Mouse (Mus musculus): ENCODE results near the gene Abhd4. TPM values are rescaled to one million over a fixed set of nuclear protein-coding genes. Genes with fewer than 3 reads are reported as not detected.
A peak's percentile ranks its signal among the peaks of the same experiment; 100 is the strongest.
"Not testable (repeated sequence)": the region's sequence is repeated elsewhere in the genome, so short reads cannot be mapped to it uniquely, and the experiment has no call there.

The Abhd4 gene
- polyA plus RNA-seq, 1 experiment from 2014 or later: 66.3 TPM

DNA sequence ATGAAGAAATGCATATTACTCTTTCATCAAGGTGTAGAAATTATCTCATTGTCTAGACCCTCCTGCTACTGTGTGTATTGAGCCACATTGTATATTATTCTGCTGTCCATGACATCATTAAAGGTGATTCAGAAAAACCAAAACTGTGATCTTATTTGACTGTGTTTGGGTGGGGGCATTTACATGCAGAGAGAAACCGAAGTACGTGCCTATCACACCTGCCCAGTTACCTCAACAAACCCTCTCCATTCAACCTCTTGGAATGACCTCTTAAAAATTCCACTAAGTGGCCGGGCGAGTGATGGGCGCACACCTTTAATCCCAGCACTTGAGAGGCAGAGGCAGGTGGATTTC is 29.9 kb upstream of the Abhd4 start:
- Histone ChIP-seq H3K36me3 (no peaks in the 10 kb centered on the region), H3K9me3 (no peaks in the 10 kb centered on the region), H3K9ac (no peak overlapping the region), H3K4me1 (replicated peaks) (peaks cover 25% of the 10 kb centered on the region), H3K4me3 (no peak overlapping the region), H3K27ac (replicated peaks) (no peak overlapping the region), H3K4me2 (no peak overlapping the region), H3K27me3 (no peaks in the 10 kb centered on the region)
- no peak for ATAC-seq (ENCODE audit: low FRiP score, low read depth)
- WGBS: 90% methylated on average over 5 of the region's 5 CpGs

DNA sequence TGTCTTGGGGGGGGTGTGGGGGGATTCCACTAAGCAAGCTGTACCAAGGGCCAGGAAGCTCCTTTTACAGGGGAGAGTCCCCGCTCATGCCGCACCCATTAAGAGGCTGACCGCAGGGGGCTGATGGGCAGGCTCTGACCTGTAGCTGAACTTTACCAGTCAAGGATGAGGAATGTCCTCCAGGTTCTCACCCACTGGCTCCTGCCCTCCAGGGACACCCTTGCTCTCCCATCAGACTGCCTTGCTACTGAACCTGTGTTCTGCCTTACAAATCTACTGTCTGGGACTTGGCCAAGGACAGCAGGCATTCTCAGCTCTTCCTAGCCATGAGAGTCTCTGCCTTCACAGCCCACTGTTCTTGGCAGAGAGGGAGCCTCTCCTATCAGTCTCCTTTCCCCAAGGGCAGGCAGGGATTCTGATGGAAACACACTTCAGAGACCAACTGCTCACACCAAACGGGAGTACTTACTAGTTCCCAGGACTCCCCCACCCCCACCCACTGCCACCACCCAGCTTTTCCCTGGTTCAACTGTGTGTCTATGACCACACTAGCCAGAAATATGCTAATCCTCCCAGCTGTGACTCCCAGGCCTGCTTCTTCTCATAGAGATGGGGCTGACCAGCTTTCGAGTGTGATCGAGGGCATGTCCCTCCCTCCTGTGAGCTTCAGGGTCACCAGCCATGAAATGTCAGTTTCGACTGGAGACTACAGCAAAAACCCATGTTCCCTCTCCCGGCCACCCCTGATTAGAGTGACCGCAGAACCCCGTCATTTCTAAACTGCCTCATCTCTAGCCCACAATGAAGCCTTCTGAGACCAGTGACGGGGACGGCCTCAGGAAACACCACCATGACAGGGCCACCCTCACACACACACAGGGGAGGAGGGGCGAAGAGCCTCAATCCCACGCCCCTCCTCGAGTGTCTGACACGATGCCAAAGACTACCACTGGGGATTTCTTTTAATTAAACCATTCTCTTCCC is 29.2 kb upstream of the Abhd4 start:
- 41% methylated on average over 16 of the region's 16 CpGs for WGBS
- Histone ChIP-seq H3K9me3 (no peaks in the 10 kb centered on the region), H3K4me1 (replicated peaks) (peaks cover 25% of the 10 kb centered on the region), H3K4me2 (no peak overlapping the region), H3K27ac (replicated peaks) (peak overlapping the region; percentile 36), H3K4me3 (no peak overlapping the region), H3K9ac (no peak overlapping the region), H3K36me3 (no peaks in the 10 kb centered on the region), H3K27me3 (no peaks in the 10 kb centered on the region)
- peak; percentile 27; the same call in 1 of the 2 replicates for ATAC-seq (ENCODE audit: low FRiP score, low read depth)

DNA sequence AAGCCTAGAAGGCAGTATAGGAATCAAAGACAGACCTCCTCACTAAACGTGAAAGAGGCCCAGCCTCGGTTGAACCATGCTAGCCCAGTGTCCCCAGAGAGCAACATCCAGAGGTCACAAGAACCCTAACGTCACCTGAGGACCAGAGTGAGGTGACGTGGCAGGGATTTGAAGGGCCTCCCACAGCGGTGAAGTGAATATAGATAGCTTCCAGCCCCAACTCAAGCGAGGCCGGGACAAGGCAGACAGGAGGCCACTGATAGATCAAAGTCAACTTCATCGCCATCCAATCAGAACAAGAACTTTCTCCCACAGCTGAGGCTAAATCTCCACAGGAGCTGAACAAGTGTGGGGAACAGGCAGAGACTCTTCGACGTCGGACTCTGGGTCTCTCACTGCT is 28.3 kb upstream of the Abhd4 start:
- Histone ChIP-seq H3K9me3 (no peaks in the 10 kb centered on the region), H3K9ac (no peak overlapping the region), H3K27ac (replicated peaks) (peak overlapping the region; percentile 35; the same call in 1 of the 2 replicates), H3K4me2 (no peak overlapping the region), H3K4me1 (replicated peaks) (peaks cover 25% of the 10 kb centered on the region), H3K36me3 (no peaks in the 10 kb centered on the region), H3K27me3 (no peaks in the 10 kb centered on the region), H3K4me3 (no peak overlapping the region)
- WGBS: 70% methylated on average over 11 of the region's 11 CpGs
- ATAC-seq (ENCODE audit: low FRiP score, low read depth): no peak

DNA sequence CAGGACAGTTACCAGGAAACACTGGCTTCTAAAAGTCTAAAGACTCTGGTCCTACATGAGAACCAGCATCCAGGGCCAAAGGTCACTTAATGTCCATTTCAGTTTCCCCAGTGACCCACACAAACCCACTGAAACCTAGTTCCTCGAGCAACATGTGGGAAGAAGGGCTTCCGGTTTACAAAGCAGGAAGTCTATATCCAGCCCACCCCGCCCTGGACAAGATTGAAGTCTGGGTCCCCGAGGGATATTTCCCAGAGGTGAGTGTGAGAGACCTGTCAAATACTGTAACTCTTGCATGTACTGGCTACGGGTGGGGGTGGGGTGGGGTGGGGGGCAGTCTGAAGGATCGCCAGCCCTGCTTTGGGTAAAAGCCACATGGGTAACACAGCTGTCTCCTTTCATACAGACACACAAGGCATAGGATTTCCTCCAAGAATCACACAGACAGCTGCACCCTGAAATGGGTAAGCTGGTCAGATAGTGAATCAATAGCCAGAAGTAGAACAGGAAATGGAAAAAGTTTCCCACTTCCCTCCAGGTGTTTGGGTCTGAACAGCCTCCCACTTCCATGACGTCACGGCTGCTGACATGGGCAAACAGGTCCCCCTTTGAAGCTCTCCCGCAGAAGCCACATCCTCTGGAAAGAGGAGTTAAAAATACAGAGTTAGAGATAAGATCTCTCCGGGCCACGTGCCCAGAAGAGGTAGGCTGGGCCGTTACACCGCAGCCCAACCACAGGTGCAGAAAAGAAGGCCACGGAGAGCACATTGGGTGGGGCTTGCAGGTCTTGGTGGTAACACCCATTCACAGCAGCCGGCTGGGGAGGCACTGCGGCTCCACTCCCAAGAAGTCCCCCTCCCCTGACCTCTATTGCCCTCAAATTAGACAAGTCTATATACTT is 26.8 kb upstream of the Abhd4 start:
- H3K36me3 ChIP-seq: no peaks in the 10 kb centered on the region
- no peak overlapping the region for H3K4me3 ChIP-seq
- no peaks in the 10 kb centered on the region for H3K9me3 ChIP-seq
- H3K27me3 ChIP-seq: no peaks in the 10 kb centered on the region
- WGBS: 55% methylated on average over 16 of the region's 16 CpGs
- no peak overlapping the region for H3K27ac ChIP-seq (replicated peaks)
- peak overlapping the region; percentile 55 for H3K4me2 ChIP-seq
- peaks cover 29% of the 10 kb centered on the region for H3K4me1 ChIP-seq (replicated peaks)
- no peak overlapping the region for H3K9ac ChIP-seq
- no peak for ATAC-seq (ENCODE audit: low FRiP score, low read depth)

DNA sequence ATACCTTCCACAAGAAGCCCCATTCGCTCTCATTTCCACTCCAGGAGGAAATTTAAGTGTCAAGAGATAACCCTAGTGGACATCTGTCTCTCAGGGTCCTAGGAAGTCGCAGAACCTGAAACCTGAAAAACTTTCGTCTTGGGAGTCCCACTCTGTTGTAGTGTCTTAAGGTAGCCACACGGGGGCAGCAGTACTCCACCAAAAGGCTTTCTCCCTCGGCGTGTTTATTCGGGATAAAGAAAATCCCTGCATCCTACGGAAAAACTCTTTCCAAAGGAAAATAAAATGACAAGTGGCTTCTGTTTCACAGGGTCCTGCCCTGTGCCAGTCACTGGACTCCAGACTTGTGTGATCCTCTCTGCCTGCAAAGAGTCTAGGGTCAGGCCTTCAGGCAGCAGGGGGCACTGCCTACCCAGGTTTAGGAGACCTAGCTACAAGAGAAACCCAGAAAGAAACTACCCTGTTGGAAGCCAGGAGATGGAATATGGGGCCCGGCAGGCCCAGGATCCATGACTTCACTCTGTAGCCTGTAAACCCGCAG is 26.0 kb upstream of the Abhd4 start:
- H3K36me3 ChIP-seq: no peaks in the 10 kb centered on the region
- peak overlapping the region; percentile 69 for H3K27ac ChIP-seq (replicated peaks)
- peak overlapping the region; percentile 25 for H3K4me3 ChIP-seq
- peak overlapping the region; percentile 55 for H3K4me2 ChIP-seq
- peaks cover 34% of the 10 kb centered on the region for H3K4me1 ChIP-seq (replicated peaks)
- H3K27me3 ChIP-seq: no peaks in the 10 kb centered on the region
- H3K9ac ChIP-seq: peak overlapping the region; percentile 32; the same call in 1 of the 2 replicates
- no peaks in the 10 kb centered on the region for H3K9me3 ChIP-seq
- peak; percentile 47 for ATAC-seq (ENCODE audit: low FRiP score, low read depth)
- 1% methylated on average over 10 of the region's 10 CpGs for WGBS

DNA sequence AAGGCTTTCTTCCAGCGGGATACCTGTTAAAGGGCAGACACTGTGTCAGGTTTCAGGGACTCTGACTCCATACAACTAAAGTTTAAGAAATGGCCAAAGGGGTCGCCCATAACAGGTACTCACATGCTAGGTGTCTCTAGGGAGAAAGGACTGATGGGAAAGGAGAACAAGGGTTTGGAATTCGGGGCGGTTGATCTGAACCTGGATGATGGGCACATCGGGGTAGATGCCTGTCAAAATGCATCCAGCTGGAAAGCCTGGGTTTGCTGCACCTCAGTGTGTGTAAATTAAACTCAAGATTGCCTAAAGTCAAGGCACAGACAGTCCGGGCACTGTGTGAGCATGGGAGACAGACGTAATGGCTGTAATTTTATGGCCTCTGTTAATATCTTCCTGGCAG is 25.5 kb upstream of the Abhd4 start:
- Histone ChIP-seq H3K4me1 (replicated peaks) (peaks cover 38% of the 10 kb centered on the region), H3K27ac (replicated peaks) (peak overlapping the region; percentile 69), H3K9me3 (no peaks in the 10 kb centered on the region), H3K9ac (peak overlapping the region; percentile 34; the same call in 1 of the 2 replicates), H3K36me3 (no peaks in the 10 kb centered on the region), H3K4me3 (peak overlapping the region; percentile 25; the same call in 1 of the 2 replicates), H3K4me2 (peak overlapping the region; percentile 55), H3K27me3 (no peaks in the 10 kb centered on the region)
- WGBS: 8% methylated on average over 7 of the region's 7 CpGs
- ATAC-seq (ENCODE audit: low FRiP score, low read depth): no peak

DNA sequence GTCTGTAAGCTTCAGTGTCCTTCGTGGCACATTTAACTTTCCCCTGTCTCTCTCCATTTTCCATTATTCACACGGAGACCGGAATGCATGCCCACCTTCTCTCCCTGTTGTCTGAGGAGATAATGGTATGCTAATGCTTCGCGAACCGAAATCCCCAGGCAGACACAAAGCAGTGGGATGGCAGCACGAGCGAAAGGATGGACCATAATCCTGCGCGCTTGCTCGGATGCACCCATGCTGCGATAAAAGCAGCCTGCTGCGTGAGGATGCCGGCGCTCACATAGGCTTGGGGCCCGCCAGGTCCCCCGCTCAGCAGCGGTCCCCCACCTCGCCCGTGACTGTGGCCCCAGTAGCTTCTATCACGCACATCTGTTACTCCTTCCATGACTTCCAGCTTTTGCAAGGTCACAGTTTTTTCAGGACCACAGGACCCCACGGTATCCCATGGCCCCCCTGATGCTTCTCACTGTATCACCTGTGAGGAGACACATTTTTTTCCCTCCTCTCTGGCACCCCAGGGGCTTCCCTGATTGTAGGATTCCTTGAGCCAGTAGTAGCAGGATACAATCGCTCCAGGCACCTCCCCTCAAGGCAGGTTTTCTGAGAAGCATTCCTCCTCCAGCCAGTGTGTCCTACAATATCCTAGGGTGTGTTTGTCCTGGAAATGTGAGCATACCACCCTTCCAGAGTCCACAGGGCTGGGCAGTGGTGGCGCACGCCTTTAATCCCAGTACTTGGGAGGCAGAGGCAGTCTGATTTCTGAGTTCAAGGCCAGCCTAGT is 24.9 kb upstream of the Abhd4 start:
- Histone ChIP-seq H3K4me3 (peak overlapping the region; percentile 25), H3K9ac (peak overlapping the region; percentile 34), H3K4me1 (replicated peaks) (peaks cover 38% of the 10 kb centered on the region), H3K9me3 (no peaks in the 10 kb centered on the region), H3K27me3 (no peaks in the 10 kb centered on the region), H3K36me3 (no peaks in the 10 kb centered on the region), H3K27ac (replicated peaks) (peak overlapping the region; percentile 69), H3K4me2 (peak overlapping the region; percentile 55)
- 7% methylated on average over 25 of the region's 25 CpGs for WGBS
- peak; percentile 29; the same call in 1 of the 2 replicates for ATAC-seq (ENCODE audit: low FRiP score, low read depth)

DNA sequence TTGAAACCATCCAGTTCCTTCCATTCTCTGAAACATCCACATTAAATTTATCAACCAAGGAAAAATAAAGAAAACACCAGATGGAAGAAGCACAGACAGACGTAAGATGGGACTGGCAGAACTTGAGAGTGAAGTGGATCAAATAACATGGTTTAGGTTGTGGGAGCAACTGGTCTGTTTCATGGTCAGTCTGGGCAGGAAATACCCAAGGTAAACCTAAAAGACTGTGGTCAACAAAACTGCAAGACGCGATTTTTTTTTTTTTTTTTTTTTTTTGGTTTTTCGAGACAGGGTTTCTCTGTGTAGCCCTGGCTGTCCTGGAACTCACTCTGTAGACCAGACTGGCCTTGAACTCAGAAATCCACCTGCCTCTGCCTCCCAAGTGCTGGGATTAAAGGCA is 24.1 kb upstream of the Abhd4 start:
- not testable (repeated sequence) for H3K27me3 ChIP-seq; H3K9me3 ChIP-seq; H3K4me2 ChIP-seq; H3K36me3 ChIP-seq; H3K27ac ChIP-seq (replicated peaks); H3K4me3 ChIP-seq; ATAC-seq (ENCODE audit: low FRiP score, low read depth); H3K9ac ChIP-seq
- H3K4me1 ChIP-seq (replicated peaks): peaks cover 33% of the 10 kb centered on the region
- 85% methylated on average over 3 of the region's 4 CpGs for WGBS

DNA sequence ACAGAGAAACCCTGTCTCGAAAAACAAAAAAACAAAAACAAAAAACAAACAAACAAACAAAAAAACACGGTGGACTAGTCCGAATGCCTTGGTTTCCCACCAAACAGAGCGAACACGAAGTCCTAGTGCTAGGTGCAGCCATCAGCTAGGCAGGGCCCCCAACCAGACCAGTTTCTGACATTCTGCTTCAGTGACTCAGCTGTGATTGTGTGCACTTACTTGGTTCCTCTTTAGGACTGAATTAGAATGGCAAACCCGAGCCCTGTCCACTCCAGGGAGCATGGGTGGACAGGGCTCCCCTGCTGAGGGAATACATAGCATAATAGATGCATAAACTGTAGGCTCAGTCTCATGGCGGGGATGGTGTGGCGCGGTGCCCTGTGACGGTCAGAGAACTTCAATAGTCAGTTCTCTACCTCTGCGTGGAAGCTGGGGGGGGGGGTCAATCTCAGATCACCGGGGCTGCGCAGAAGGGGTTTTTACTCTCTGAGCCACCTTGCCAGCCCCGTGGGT is 23.3 kb upstream of the Abhd4 start:
- H3K36me3 ChIP-seq: 0 out of 2 replicates have a peak, but pooled peaks cover 3% of the 10 kb centered on the region
- no peaks in the 10 kb centered on the region for H3K9me3 ChIP-seq
- no peak overlapping the region for H3K4me2 ChIP-seq
- no peaks in the 10 kb centered on the region for H3K27me3 ChIP-seq
- H3K27ac ChIP-seq (replicated peaks): no peak overlapping the region
- H3K9ac ChIP-seq: no peak overlapping the region
- H3K4me3 ChIP-seq: no peak overlapping the region
- no peak for ATAC-seq (ENCODE audit: low FRiP score, low read depth)
- peaks cover 29% of the 10 kb centered on the region for H3K4me1 ChIP-seq (replicated peaks)
- 79% methylated on average over 14 of the region's 14 CpGs for WGBS

DNA sequence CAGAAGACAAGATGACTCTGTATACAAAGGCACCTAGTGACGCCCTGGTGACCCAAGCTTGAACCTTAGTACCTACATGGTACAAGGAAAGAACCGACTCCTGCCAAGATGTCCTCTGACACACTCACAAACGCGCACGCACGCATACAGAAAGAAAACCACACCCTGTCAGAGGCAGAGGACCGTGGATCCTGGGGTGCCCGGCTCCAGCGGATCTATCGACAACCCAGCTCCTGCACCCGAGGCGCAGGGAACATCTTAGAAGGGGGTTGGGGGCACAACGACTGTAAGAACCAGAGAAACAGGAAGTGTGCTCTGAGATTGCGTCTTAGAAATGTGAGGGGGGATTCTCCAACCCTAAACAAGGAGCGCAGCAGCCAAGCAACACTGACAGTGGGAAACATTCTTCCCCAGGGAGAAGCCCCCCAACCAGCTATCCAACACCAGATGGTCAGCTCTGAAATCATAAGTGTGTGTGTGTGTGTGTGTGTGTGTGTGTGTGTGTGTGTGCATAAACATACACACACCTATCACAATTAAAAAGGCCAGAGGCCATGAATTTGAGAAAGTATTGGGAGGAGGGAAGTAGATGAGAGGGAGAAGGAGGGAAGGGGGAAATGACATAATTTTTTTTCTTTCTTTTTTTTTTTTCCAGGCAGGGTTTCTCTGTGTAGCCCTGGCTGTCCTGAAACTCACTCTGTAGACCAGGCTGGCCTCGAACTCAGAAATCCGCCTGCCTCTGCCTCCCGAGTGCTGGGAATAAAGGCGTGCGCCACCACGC is 22.6 kb upstream of the Abhd4 start:
- Histone ChIP-seq H3K36me3 (0 out of 2 replicates have a peak, but pooled peaks cover 3% of the 10 kb centered on the region), H3K4me2 (no peak overlapping the region), H3K27ac (replicated peaks) (no peak overlapping the region), H3K4me3 (no peak overlapping the region), H3K9ac (no peak overlapping the region), H3K9me3 (no peaks in the 10 kb centered on the region), H3K4me1 (replicated peaks) (peaks cover 29% of the 10 kb centered on the region), H3K27me3 (no peaks in the 10 kb centered on the region)
- ATAC-seq (ENCODE audit: low FRiP score, low read depth): no peak
- 84% methylated on average over 21 of the region's 21 CpGs for WGBS

All from hindbrain, embryonic 15.5 days (tissue).